Mouse (Mus musculus) gastrocnemius, postnatal 36 days (tissue): Measurements from ENCODE around the gene H2-Ab1. TPM values are rescaled to one million over a fixed set of nuclear protein-coding genes. Genes with fewer than 3 reads are reported as not detected.

Experiments
- DNase-seq, 2 experiments: peaks; one replicate each; pipeline ENCODE4 v3.0.0; 2022
- intact Hi-C: fragments of 180-260 bp; cut with DNase I; formaldehyde crosslinking; loops from one replicate; pipeline ENCODE4 v1.15.1; 2025
- total RNA-seq, 2 experiments: library from RNA; stranded (reverse); gene quantifications; 2 replicates each; pipeline ENCODE4 v1.2.3; 2021

Gene H2-Ab1
- total RNA-seq, 2 experiments from 2014 or later: 5.7 to 6.6 TPM

DNA sequence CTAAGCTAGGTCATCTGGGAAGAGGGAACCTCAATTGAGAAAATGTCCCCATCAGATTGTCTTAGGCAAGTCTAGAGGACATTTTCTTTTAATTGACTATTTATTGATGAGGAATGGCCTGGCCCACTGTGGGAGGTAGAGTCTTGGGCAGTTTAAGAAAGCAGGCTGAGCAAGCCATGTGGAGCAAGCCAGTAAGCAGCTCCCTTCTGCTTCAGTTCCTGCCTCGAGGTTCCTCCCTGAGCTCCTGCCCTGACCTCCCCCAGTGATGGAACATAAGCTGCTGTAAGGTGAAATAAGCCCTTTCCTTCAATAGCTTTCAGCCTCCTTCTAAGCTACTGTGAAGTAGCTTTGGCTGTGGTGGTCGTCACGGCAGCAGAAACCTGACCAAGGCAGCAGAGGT is 19.7 kb upstream of the H2-Ab1 start:
- DNase-seq: no peak
- intact Hi-C loops: loop anchor here (10.0 kb wide), 1 partner anchor 163 kb away; no protein-coding TSS in a partner anchor

DNA sequence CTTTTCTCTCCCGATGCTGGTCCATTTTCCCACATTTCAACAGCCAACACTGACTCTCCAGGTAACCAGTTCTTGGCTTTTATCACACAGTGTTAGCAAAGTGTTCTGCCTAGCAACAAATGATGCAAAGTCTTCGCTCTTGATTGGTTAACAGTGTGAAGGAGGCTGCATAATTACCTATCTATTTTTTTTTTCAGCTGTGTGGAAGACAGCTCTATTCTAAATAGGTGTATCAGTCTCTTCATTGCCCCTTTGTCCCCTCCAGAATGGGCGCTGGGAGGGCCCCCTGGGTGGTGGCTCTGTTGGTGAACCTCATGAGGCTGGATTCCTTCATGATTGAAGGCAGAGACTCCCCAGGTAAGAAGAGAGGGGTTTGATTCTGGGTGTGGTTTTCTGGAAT is 18.8 kb upstream of the H2-Ab1 start, which contains the start of gene H2-Ob:
TSS of gene H2-Ob (plus strand) at position 198 of the 400 bp plus-strand sequence.
- intact Hi-C loops: loop anchor here (10.0 kb wide), 1 partner anchor 164 kb away; no protein-coding TSS in a partner anchor
- DNase-seq: no peak

DNA sequence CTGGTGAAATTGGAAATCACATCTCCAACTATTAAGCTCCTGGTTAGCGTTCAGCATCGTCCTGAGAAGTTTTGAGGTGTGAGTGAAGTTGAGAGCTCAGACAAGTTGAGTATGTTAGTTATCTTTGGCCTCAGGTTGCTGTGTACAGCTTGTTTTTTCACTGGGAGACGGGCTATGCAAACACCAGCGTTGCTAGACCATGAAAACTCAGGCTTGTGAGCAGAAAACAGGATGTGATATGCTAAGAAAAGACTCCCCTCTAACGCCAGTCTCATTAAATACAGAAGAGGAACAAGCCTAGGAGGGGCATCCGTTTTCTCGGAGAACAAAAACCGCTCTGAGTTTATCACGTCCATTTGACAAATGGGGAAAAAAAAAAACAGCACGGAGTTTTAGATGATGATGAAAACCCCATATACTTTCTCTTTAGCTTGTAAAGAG is 17.9 kb upstream of the H2-Ab1 start:
- intact Hi-C loops: loop anchor here (10.0 kb wide), 1 partner anchor 165 kb away; no protein-coding TSS in a partner anchor

DNA sequence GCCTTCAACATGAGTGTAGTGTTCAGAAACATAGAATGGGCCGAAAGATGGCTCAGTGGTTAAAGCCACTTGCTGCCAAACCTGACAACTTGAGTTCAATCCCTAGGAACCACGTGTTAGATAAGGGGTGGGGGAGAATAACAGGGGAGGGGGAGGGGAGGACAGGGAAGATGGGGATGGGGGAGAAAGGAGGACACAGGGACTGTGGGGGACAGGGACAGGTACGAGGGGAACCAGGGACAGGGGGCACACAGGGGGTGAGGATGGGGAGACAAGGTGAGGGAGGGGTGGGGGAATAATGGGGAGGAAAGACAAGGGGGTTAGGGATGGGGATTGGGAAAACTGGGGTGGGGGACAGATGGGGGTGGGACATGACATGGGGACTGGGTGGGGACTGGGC is 17.1 kb upstream of the H2-Ab1 start:
- DNase-seq: no peak
- intact Hi-C loops: no loop called here

More for the DNA sequence above, 17.9 kb upstream of the H2-Ab1 start:
- no peak for DNase-seq

DNA sequence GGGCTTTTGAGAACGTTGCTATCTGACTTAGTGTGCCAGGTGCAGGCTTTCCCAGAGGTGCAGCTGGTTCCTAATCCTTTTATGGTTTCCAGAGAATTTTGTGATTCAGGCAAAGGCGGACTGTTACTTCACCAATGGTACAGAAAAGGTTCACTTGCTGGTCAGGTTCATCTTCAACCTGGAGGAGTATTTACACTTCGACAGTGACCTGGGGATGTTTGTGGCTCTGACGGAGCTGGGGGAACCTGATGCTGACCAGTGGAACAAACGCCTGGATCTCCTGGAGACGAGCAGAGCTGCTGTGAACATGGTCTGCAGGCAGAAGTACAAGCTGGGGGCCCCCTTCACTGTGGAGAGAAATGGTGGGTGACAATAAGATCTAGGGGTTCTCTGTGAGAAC is 16.6 kb upstream of the H2-Ab1 start:
- no peak for DNase-seq
- intact Hi-C loops: no loop called here

DNA sequence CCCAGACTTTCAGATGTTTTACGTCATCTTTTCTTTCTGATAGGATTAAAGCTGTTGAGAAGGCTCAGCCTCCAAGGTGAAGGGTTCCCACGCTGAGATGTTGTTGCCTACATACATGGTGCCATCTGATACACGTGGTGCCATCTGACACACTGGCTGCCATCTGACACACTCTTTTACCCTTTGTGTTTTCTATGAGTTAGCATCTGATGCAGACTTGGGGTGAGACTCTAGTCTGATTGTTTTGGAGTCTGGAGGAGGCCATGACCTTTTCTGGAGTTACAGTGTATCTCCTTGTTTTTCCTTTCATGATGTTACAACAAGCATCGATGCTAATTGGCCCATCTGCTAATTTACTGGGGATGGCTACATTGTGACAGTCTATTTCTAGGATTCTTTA is 12.8 kb upstream of the H2-Ab1 start:
- DNase-seq: no peak
- intact Hi-C loops: no loop called here

DNA sequence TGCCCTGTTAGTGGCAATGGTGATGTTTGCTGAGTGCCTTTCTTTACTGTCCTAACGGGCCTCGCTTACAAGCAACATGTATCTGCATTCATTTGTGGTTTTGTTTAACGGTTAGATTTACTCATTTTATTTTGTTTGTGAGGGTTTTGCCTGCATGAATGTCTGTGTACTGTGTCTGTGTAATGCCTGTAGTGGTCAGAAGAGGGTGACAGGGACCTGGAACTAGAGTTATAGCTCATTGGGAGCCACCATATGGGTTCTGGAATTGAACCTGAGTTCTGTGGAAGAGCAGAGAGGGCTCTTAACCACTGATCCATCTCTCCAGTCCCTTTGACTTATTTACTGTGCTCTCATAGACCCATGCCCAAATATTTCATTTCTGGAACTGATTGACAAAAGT is 10.4 kb upstream of the H2-Ab1 start:
- no peak for DNase-seq
- intact Hi-C loops: no loop called here

DNA sequence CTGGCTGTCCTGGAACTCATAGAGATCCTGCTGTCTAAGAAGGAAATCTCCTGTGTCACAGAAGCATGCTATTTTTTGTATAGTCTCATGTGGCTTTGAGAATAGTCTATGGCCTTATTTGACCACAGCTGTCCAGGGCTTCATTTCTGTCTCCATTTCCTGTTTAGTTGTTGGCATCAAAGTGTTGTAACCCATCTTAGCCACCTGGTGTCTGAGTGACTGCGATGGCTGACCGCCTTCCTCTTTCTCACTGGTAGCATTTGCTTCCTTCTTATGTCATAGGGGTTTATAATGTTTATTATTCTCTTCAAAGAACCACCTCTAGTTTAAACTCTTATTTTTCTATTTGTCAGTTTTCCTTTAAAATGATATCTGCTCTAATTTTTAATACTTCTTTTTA is 8.7 kb upstream of the H2-Ab1 start:
- no peak for DNase-seq
- intact Hi-C loops: no loop called here

DNA sequence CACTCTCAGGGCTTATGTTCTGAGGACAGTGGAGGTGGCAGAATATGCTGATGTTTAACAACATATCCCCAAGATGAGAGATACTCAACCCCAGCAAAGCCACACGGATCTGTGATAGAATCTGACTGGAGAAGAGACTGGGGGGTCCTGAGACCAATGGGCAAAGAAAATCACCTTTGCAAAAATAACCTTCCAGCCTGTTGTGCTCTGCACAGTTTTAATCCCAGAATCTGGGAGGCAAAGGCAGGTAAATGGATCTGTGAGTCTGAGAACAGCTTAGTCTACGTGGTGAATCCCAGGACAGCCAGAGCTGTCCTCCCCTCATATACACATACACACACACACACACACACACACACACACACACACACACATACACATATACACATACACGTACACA is 8.1 kb upstream of the H2-Ab1 start:
- intact Hi-C loops: no loop called here
- no peak for DNase-seq

DNA sequence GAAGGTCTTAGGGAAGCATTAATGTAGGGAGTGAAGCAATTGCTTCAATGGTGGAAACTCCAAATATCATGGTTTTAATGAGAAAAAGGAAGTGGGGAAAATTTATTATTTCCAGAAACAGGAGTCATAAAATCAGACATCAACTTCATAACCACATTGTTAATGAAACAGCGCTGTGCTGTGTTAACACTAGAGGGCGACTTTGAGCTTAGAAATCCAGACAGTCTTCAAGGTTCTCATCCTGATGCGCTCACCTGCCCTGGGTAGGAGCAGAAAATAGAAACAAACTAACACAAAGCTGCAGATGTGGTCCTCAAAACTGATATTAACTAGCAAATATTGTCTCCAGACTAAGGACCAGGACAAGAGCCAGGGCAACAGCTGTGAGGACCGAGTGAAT is 7.6 kb upstream of the H2-Ab1 start:
- DNase-seq: no peak

DNA sequence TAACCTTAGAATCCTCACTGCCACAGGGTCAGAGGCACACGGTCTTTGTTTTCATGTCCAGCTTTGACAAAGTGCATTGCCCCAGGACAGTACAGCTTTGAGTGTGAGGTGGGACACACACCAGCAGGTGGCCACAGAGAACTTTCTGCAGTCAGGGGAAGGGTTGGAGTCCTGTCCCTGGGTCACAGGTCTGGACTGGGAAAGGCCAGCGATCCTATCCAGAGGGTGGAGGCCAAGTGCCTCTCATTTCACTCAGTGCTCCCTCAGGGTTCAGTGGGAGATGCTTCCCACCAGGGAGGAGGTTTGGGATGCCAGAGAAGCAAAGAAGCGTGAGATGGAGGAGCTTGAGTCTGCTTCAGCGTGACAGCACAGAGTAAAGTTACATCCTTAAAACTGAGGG is 5.8 kb upstream of the H2-Ab1 start:
- DNase-seq: no peak
- intact Hi-C loops: loop anchor here (2.0 to 5.0 kb wide), 2 partner anchors 61 to 96 kb away; no protein-coding TSS in a partner anchor

More for the DNA sequence above, 7.6 kb upstream of the H2-Ab1 start:
- intact Hi-C loops: loop anchor here (2.0 to 5.0 kb wide), 2 partner anchors 63 to 97 kb away; no protein-coding TSS in a partner anchor

DNA sequence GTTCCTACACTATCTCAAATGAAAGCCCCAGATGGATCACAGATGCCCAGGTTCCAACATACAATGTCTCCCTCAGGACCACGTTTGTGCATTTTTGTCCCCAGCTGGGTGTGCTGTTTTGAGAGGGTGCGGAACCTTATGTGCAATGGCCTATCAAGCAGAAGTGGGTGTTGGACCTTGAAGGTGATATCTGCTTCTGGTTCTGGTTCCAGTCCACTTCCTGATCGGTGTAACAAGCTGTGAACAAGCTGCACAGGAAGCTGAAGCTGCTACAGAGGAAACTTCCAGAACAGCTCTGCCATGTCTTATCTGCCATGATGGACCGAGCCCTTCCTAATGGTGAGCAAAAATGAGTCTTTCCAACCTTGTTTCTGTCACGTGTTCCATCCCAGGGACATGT is 988 bp upstream of the H2-Ab1 start:
- intact Hi-C loops: no loop called here
- no peak for DNase-seq

DNA sequence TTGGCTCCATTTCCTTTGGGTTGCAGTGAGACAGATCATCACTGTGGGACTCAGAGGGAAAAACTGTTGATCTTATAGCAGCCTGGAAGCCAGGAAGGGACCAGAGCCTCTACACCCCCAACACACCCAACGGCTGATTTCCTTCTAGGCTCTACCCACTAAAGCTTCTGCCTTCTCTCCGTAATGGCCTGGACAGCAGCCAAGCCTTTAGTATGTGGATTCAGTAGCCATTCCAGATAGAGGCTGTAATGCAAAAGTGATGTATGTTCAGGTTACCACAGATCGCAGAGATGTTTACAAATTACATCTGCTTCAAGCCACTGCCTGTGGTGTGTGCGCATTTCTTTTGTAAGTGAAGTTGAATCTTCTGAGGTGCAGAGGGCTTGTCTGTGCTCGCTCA is 3.1 kb downstream of the H2-Ab1 start:
- DNase-seq: no peak
- intact Hi-C loops: no loop called here

DNA sequence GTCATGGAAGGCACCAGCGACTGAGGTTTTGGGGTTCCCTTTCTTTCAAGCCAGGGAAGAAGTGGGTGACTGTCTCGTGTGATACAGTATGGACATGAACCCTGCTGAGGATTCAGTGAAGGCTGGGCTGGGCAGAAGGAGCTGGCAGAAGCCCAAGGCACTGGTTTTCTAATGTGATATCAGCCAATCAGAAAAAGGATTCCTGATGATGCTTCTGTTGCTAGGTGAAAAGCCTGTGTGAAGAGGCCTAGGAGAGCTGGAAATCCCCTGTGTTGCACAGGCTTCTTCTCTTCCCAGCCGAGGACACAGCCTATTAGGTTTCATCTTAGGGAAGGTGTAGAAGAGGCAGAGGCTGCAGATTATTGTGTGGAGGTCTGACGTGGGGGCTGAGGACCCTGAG is 4.0 kb downstream of the H2-Ab1 start:
- intact Hi-C loops: no loop called here
- no peak for DNase-seq

DNA sequence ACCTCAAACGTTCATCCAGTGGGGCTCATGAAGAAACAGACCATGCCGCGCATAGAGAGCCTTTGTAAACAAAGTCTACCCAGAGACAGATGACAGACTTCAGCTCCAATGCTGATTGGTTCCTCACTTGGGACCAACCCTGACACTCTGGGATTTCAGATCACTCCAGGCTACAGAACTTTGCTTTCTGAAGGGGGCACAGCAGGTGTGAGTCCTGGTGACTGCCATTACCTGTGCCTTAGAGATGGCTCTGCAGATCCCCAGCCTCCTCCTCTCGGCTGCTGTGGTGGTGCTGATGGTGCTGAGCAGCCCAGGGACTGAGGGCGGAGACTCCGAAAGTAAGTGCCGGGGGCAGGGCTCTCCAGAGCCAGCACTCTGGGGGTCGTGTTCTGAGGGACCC is 5.6 kb downstream of the H2-Ab1 start:
- peak; percentile 33 to 48 for DNase-seq
- intact Hi-C loops: no loop called here

DNA sequence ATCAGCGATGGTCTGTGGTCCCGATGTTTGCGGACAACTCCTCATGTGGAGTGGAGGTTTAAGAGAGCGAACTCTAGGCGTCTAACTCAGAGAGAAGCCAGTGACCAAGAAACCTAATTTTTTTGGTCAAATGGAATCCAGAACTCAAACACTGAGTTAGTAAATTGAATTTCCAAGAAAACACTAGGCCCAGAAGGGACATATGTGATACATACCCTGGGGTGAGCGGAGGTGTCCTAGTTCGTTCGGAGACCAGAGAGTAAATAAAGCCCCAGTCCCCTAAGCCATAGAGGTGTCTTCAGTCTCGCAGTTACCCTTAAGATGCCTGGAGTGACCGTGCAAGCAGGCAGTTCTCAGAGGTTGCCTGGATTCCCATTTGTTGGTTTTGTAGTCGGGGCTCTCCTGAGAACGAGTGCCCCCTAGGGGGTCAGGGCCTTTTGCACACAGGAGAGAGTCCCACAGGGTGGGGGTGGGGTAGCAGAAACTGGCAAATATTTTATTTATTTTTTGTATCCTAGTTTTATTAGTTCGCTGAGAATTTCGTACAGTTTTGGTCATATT is 6.4 kb downstream of the H2-Ab1 start:
- no peak for DNase-seq
- intact Hi-C loops: no loop called here

DNA sequence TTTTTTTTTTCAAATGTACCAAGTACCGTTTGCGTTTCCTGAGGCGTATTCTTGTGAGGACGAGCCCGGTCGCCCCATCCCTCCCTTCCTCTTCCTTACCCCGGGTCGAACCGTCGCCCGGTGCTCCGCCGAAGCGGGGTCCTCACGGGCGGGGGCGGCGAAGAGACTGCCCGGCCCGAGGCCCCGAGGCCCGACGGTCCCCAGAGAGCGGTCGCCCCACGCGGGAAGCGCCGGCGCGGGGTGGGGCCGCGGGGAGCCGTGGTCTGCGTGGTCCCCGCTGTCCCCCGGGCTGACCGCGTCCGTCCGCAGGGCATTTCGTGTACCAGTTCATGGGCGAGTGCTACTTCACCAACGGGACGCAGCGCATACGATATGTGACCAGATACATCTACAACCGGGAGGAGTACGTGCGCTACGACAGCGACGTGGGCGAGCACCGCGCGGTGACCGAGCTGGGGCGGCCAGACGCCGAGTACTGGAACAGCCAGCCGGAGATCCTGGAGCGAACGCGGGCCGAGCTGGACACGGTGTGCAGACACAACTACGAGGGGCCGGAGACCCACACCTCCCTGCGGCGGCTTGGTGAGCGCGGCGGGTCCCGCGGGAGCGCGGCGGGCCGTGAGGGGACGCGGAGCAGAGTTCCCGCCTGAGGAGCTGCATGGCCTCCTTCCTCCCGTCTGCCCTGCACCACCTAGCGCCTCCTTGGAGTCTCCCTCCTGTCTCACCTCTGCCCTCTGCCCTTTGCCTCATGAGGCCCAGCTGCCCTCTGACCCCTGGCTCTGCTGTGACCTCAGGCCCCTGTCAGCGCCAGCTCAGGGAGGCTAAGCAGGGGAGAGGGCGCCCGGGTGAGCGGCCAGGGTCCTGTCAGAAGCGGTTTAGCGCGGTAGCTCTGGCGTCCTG is 7.2 kb downstream of the H2-Ab1 start:
- intact Hi-C loops: no loop called here
- DNase-seq: no peak

DNA sequence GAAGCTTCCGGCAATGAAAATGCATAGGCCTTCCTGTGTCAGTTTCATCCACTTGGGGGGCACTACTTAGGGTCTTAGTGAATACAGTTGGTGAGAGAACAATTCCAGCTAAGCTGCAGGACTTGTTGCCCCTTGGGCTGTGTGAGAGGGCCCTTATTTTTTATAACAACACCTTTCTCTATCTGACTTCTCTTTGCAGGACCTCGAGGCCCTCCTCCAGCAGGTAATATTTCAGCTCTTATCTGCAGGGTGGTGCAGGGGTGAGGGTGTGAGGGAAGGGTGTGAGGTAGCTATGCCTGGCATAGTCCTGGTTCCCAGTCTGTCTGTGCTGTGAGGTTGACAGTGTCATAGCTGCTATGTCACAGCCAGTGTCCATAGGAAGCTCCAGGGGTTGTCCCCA is 10.8 kb downstream of the H2-Ab1 start:
- intact Hi-C loops: no loop called here
- no peak for DNase-seq

DNA sequence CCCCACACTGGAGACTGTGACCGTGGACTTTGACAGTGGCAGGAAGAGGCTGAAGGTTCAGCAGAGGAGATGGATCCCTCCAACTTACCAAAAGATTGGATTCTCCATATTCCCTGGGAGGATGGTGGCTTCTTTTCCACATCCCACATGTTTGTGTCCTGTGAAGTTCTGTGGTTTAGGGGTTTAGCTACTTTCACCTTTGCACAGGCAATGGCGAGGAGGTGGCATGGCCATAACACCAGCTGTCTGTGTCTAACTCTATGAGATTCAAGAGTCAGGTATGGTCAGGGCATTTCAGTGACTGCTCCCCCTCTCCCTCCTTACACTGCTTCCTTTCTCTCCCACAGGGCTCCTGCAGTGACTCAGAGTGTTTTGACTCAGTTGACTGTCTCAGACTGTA is 11.3 kb downstream of the H2-Ab1 start:
- DNase-seq: no peak
- intact Hi-C loops: no loop called here

DNA sequence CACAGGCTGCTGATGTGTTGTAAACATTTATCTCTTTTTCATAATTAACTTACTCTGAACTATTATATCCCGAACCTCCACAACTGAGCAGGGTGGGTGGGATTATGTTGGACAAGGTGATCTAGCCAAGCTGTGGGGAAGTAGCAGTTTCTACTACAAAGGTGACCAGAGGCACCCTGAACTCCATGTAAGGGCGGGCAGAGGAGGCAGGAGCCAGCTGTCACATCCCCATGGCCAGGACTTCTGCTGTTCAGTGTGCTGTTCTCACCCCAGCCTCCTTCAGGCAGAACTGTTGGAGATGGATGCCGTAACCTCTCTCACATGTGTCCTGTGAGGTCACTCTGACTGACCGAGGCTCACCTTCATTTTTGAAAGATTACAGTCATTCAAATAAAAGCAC is 12.3 kb downstream of the H2-Ab1 start:
- intact Hi-C loops: no loop called here
- no peak for DNase-seq

DNA sequence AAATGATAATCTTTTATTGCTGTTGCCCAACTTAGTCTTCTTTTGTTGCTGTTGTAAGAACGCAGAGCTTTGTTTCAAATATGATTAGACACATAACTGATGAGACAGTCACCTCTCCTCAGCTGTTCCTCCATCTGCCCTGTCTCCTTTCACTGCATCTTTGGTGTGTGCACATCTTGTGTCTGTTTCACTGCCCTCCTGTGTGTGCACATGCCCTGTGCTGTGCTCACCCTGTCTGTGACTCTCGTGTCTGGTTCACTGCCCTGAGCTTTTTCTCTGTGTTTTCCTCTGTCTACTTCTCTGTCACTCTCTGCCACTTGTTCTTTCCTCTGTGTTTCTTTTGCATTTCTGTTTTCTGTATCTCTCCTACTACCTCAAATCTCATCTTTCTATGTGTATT is 12.7 kb downstream of the H2-Ab1 start:
- intact Hi-C loops: no loop called here
- DNase-seq: no peak

DNA sequence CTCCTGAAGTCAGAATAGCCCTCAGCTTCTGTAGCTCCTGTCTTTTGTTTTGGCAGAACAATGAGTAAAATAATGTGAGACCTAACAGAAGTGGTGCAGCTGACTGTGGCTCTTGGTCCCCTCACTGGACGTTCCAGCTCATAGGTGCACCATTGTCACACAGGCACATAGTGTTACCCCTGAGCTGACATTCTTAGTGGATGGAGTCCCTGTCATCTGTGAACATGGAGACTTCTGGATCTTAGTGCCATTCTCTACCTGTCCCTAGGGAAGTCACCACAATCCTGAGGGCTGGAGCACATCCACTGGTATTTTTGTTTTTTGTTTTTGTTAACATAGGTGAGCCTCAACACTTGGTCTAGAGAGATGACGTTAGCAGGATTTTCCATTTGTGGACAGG is 13.5 kb downstream of the H2-Ab1 start:
- intact Hi-C loops: no loop called here
- no peak for DNase-seq
